Mouse (Mus musculus): ENCODE measurements at regions not wholly inside any gene's neighbourhood (a gene's known extent, or its start where the extent isn't known, plus 50 kb on each side); places are given as distances from the start of the nearest gene placed in this dataset.

DNA sequence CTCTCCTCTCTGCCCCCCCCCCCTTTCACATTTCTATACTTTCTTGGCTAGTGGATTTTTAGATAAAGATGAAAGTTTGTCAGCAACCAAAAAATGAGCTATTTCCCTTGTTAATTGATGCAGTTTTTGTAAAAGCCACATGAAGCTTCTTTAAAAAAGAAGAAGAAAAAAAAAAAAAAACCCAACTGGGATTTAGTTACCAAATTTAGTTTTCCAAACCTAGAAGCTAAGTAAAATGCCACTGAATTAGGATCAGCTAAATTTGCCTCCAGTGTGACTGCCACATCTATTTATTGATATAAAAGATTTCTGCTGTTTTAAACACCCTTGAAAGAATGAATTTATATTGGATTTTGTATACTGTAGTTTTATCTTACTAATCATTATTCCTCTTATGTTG lies 1381.5 kb downstream of the Defb40 start:
- DNase-seq (ENCODE audit: low read depth, low spot score) = no peak

DNA sequence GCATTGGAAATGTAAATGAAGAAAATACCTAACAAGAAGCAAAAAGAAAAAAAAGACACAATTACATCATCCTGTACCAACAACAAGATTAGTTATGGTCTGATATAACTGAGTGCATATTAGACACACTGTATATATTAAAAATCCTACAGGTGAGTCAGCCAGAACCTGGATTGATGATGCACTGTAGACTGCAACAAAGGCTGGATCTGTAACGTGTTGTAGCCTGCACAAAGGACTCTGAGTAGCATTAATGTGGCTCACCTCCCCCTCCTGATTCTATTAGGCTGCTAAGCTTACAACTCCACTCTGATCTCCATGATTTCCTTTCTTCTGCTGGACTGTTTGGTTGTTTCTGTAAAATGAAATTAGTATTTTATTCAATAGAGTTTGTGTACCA lies 1383.4 kb downstream of the Defb40 start:
- DNase-seq (ENCODE audit: low read depth, low spot score) = no peak

DNA sequence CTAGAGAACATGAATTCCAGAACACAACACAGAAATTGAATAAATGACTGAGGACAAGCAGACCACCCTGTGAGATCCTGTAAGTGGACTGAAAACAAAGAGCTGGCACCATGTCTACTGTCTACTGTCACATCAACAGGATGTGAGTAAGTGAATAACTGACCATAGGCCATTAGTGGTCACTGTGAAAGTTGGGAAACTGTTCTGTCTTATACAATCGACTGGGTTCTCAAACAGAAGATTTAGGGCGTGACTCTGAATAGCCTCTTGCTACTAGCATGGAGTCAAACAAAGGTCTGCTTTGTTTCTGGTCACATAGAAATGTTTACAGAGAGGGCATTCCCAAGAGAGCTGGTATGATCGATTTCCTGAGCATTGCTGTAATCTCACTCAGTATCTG lies 1387.9 kb downstream of the Defb40 start:
- no peak for DNase-seq (ENCODE audit: low read depth, low spot score)

DNA sequence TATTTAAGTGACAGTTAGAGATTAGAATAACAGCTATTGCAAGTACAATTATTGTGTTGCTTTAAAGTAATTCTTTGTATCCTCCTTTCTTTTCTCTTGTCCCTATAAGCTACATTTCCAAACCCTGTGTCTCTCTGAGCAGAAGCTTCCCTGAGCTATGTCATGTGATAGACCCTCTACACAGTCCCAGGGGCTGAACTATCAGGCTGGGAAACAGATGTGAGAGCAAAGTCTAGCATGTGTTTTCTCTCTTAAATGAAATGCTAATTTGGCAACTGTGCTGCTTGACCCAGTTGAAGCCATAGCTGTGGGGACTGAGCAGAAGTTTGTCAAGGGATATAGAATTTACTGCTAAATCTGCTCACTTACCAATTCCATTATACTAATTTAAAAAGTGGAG lies 1389.9 kb downstream of the Defb40 start:
- no peak for DNase-seq (ENCODE audit: low read depth, low spot score)

DNA sequence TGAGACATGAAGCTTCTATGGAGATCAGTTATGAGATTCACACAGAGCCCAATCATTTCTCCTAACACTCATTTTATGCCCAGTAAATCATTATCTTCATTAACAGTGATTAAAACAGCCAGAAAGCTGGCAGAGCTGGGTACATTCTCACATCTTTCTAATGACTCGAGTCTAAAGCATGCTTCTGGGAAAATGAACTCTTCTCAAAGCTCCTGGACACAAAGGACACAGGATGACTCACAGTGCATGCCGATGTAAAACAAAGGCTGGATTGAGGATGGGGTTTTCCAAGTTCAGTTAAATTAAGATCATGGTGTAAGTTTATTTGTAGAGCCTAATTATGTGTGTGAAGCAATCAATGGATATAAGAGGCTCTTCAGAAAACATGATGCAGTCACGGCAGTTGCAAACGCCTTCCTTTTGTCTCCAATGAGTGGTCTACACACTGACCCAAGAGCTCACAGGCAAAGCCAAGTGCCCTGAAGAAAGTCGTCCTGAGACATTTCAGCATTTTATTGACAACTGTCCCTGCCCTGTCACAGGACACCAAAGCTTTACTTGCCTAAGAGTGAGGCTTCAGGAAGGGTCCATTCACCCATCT lies 1390.7 kb downstream of the Defb40 start:
- DNase-seq (ENCODE audit: low read depth, low spot score) = no peak
